In the genomic region with DNA sequence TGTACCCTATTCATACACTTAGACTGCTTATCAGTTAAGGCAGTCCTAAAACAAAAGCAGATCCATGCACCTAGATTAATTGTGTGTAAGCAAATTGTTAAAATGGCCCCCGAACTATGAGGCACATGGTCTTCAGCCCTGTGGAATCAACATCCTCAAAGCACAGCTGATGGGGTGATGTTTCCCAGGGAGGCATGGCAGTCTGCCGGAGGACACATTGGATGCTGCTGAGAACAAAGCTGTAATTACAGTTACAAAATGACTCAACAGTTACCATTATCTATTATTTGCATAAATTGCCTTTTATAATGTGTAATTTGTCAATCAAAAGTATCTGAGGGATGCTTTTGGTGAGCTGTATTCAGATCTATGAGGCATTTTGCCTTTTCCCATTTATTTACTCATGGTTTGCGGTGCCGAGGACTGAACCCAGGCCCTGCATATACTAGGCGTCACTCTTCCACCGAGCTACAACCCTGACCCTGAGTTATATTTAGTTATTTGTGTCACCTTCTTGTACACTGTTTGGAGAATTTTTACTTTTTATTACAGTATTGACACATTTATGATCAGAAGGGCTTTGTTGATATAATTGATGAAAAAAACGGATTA, we compare ENCODE assay signal across 17 mouse cellular contexts.
"Had no signal": no experiment of that assay in that cellular context is flagged by ENCODE, and none has a peak within 500 bp of the region (broad histone marks: within the 10 kb centered on the region; RNA-seq: fewer than 3 reads in every experiment).

No protein-coding gene starts in this region.

- H3K9ac ChIP-seq: limb, embryonic 12.5 days; liver, embryonic 15.5 days; neural tube, embryonic 15.5 days; stomach, embryonic 15.5 days had no signal

- ATAC-seq: lung, postnatal 0 days had no signal

- H3K9me3 ChIP-seq: limb, embryonic 12.5 days; liver, embryonic 15.5 days; midbrain, embryonic 10.5 days; neural tube, embryonic 15.5 days; stomach, embryonic 15.5 days had no signal

- H3K36me3 ChIP-seq: limb, embryonic 12.5 days; liver, embryonic 15.5 days; midbrain, embryonic 10.5 days; neural tube, embryonic 15.5 days; stomach, embryonic 15.5 days had no signal

- DNase-seq: kidney, adult 8-10 months; kidney, postnatal 25 days; liver; lung, adult 2 months; lung, postnatal 36 days; midbrain, embryonic 14.5 days; right cerebral cortex, adult 18-20 months; spleen, adult 18-20 months; thymus, adult 2 months; thymus, postnatal 25 days had no signal

- H3K4me3 ChIP-seq: limb, embryonic 12.5 days; liver, embryonic 15.5 days; midbrain, embryonic 10.5 days; myocyte; neural tube, embryonic 15.5 days; stomach, embryonic 15.5 days had no signal

- H3K27ac ChIP-seq: limb, embryonic 12.5 days; liver, embryonic 15.5 days; midbrain, embryonic 10.5 days; neural tube, embryonic 15.5 days; stomach, embryonic 15.5 days had no signal

- H3K4me1 ChIP-seq: limb, embryonic 12.5 days; midbrain, embryonic 10.5 days; neural tube, embryonic 15.5 days; stomach, embryonic 15.5 days had no signal

- H3K27me3 ChIP-seq: limb, embryonic 12.5 days; liver, embryonic 15.5 days; neural tube, embryonic 15.5 days; stomach, embryonic 15.5 days had no signal

- H3K4me2 ChIP-seq: limb, embryonic 12.5 days; liver, embryonic 15.5 days; neural tube, embryonic 15.5 days; stomach, embryonic 15.5 days had no signal
